In the genomic region with DNA sequence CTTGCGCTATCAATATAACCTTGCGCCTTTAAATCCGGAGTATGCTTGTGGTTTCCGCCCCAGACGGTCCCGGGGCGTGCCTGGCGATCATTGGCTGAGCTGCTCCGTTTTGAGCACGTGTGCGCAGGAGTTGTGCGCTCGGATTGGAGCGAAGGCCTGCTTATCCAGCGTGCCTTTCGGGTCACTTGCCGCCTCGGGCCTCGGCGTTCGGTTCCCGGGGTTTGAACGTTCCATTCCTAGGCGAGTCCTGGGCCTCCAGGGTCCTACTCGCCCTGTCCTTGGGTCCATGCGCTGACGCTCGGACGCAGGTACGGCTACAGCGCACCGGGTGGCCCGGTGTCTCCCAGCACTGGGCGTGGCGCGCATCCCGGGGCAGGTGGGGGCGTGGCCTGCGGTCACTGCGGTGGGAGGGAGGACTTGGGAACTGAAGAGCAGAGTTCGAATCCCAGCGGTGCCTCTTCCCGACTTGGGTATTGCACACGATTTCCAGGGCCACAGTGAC, we compare ENCODE assay signal across 1 mouse cellular context.
TF ChIP-seq lines count a peak whose summit lies in the region.

A gene (plus strand): TSS at position 139 of the 502 bp plus-strand sequence.

TF ChIP-seq in MEL, 35 proteins besides CTCF, POLR2A, EP300 and RAD21 (continued from another document):
- TF ChIP-seq ZC3H11A (IDR thresholded peaks at IDR 0.05; ENCODE audit: low read depth, low read length) (no peak; the same call in 1 of the 2 replicates), MYB (IDR thresholded peaks at IDR 0.05; ENCODE audit: low read depth, low read length) (no peak), USF1 (IDR thresholded peaks at IDR 0.05; ENCODE audit: low read depth, low read length) (peak; percentile 98), GABPA (IDR thresholded peaks at IDR 0.05; ENCODE audit: low read depth, low read length) (no peak), MEF2A (IDR thresholded peaks at IDR 0.05; ENCODE audit: extremely low read depth, insufficient replicate concordance, low read depth, low read length, poor library complexity, severe bottlenecking) (no peak), RCOR1 (IDR thresholded peaks at IDR 0.05; ENCODE audit: low read depth, low read length) (no peak; the same call in 1 of the 2 replicates), TAL1 (IDR thresholded peaks at IDR 0.05; ENCODE audit: low read length) (no peak)
